ENCODE assay signal across 10 mouse cellular contexts in genomic region chr11:3101072-3101874, GRCm38 (mm10).
DNase-seq lines count a peak whose midpoint lies in the region; ATAC-seq lines count a peak whose summit lies in the region.
"Had no signal": no experiment of that assay in that cellular context is flagged by ENCODE, and none has a peak within 500 bp of the region (broad histone marks: within the 10 kb centered on the region; RNA-seq: fewer than 3 reads in every experiment).

No protein-coding gene starts in this region.

- 0 out of 2 replicates have a peak, but pooled peaks have one; percentile 9 for ATAC-seq in heart, embryonic 13.5 days (ENCODE audit: extremely low read depth, insufficient number of reproducible peaks, low FRiP score, low TSS enrichment)
- peak; percentile 46 for ATAC-seq in midbrain, embryonic 14.5 days (ENCODE audit: low FRiP score, low TSS enrichment)
- no peak for ATAC-seq in midbrain, embryonic 16.5 days
- peak; percentile 75; the same call in 1 of the 2 replicates for ATAC-seq in embryonic facial prominence, embryonic 15.5 days (ENCODE audit: insufficient number of reproducible peaks, low FRiP score, low TSS enrichment, low read depth)
- ATAC-seq in neural tube, embryonic 12.5 days (ENCODE audit: low FRiP score, low read depth) = peak; percentile 37; the same call in 1 of the 2 replicates

- no peaks in the 10 kb centered on the region for H3K36me3 ChIP-seq in heart, embryonic 13.5 days
- no peaks in the 10 kb centered on the region for H3K36me3 ChIP-seq in midbrain, embryonic 14.5 days (ENCODE audit: control insufficient read depth, insufficient read depth, low read length)
- H3K36me3 ChIP-seq in midbrain, embryonic 16.5 days (ENCODE audit: control insufficient read depth, insufficient read depth, low read length) = no peaks in the 10 kb centered on the region
- no peaks in the 10 kb centered on the region for H3K36me3 ChIP-seq in embryonic facial prominence, embryonic 15.5 days
- H3K36me3 ChIP-seq in neural tube, embryonic 12.5 days = no peaks in the 10 kb centered on the region

- intact Hi-C loops in heart, postnatal 25 days (cut with DNase I) = no loop called here
- intact Hi-C loops in gastrocnemius, postnatal 36 days (cut with DNase I) = no loop called here

- H3K4me1 ChIP-seq in heart, embryonic 13.5 days = no peaks in the 10 kb centered on the region
- H3K4me1 ChIP-seq in midbrain, embryonic 14.5 days (ENCODE audit: control insufficient read depth, insufficient read depth, low read length) = no peaks in the 10 kb centered on the region
- no peaks in the 10 kb centered on the region for H3K4me1 ChIP-seq in midbrain, embryonic 16.5 days (ENCODE audit: control insufficient read depth, insufficient read depth, low read length)
- H3K4me1 ChIP-seq in embryonic facial prominence, embryonic 15.5 days = no peaks in the 10 kb centered on the region
- H3K4me1 ChIP-seq in neural tube, embryonic 12.5 days = no peaks in the 10 kb centered on the region

- H3K4me3 ChIP-seq in heart, embryonic 13.5 days = no peak overlapping the region
- H3K4me3 ChIP-seq in midbrain, embryonic 14.5 days (replicated peaks; ENCODE audit: low read depth, low read length) = 0 out of 2 replicates have a peak overlapping the region, but pooled peaks have one; percentile 2
- H3K4me3 ChIP-seq in midbrain, embryonic 16.5 days (ENCODE audit: low read depth, low read length) = no peak overlapping the region
- no peak overlapping the region for H3K4me3 ChIP-seq in embryonic facial prominence, embryonic 15.5 days (replicated peaks)
- no peak overlapping the region for H3K4me3 ChIP-seq in neural tube, embryonic 12.5 days
- H3K4me3 ChIP-seq: erythroblast, embryonic 14.5 days had no signal

- H3K27ac ChIP-seq in heart, embryonic 13.5 days (replicated peaks) = no peak overlapping the region
- no peak overlapping the region for H3K27ac ChIP-seq in midbrain, embryonic 14.5 days (replicated peaks; ENCODE audit: low read depth, low read length)
- no peak overlapping the region for H3K27ac ChIP-seq in midbrain, embryonic 16.5 days (ENCODE audit: low read length)
- no peak overlapping the region for H3K27ac ChIP-seq in embryonic facial prominence, embryonic 15.5 days (replicated peaks)
- no peak overlapping the region for H3K27ac ChIP-seq in neural tube, embryonic 12.5 days

- 70% methylated on average over 25 of the region's 25 CpGs for WGBS in heart, embryonic 13.5 days
- 83% methylated on average over 25 of the region's 25 CpGs for WGBS in midbrain, embryonic 14.5 days
- 84% methylated on average over 25 of the region's 25 CpGs for WGBS in midbrain, embryonic 16.5 days
- 76% methylated on average over 25 of the region's 25 CpGs for WGBS in embryonic facial prominence, embryonic 15.5 days
- WGBS in neural tube, embryonic 12.5 days = 75% methylated on average over 25 of the region's 25 CpGs

- no peak for DNase-seq in heart, postnatal 25 days (ENCODE audit: low spot score)
- no peak for DNase-seq in midbrain, embryonic 14.5 days
- DNase-seq in gastrocnemius, postnatal 36 days = no peak
- no peak for DNase-seq in left cerebral cortex, adult 8-10 months (ENCODE audit: low spot score in 2 of 2)
- DNase-seq: heart, postnatal 4 days had no signal

- H3K9ac ChIP-seq in heart, embryonic 13.5 days = no peak overlapping the region
- no peak overlapping the region for H3K9ac ChIP-seq in midbrain, embryonic 14.5 days (replicated peaks; ENCODE audit: low read length)
- H3K9ac ChIP-seq in midbrain, embryonic 16.5 days (ENCODE audit: low read depth, low read length) = no peak overlapping the region
- no peak overlapping the region for H3K9ac ChIP-seq in embryonic facial prominence, embryonic 15.5 days
- no peak overlapping the region for H3K9ac ChIP-seq in neural tube, embryonic 12.5 days

- no peak overlapping the region for H3K4me2 ChIP-seq in heart, embryonic 13.5 days
- no peak overlapping the region for H3K4me2 ChIP-seq in midbrain, embryonic 14.5 days (ENCODE audit: low read length)
- no peak overlapping the region for H3K4me2 ChIP-seq in midbrain, embryonic 16.5 days (ENCODE audit: low read length)
- no peak overlapping the region for H3K4me2 ChIP-seq in embryonic facial prominence, embryonic 15.5 days (replicated peaks)
- no peak overlapping the region for H3K4me2 ChIP-seq in neural tube, embryonic 12.5 days (replicated peaks)

- H3K27me3 ChIP-seq in heart, embryonic 13.5 days (replicated peaks) = no peaks in the 10 kb centered on the region
- no peaks in the 10 kb centered on the region for H3K27me3 ChIP-seq in midbrain, embryonic 14.5 days (ENCODE audit: control insufficient read depth, insufficient read depth, low read length)
- no peaks in the 10 kb centered on the region for H3K27me3 ChIP-seq in midbrain, embryonic 16.5 days (ENCODE audit: control insufficient read depth, insufficient read depth, low read depth, low read length)
- H3K27me3 ChIP-seq in embryonic facial prominence, embryonic 15.5 days = no peaks in the 10 kb centered on the region
- no peaks in the 10 kb centered on the region for H3K27me3 ChIP-seq in neural tube, embryonic 12.5 days (replicated peaks)

- H3K9me3 ChIP-seq in heart, embryonic 13.5 days = peaks cover 58% of the 10 kb centered on the region
- peaks cover 46% of the 10 kb centered on the region for H3K9me3 ChIP-seq in midbrain, embryonic 14.5 days (ENCODE audit: control insufficient read depth, low read length)
- peaks cover 42% of the 10 kb centered on the region for H3K9me3 ChIP-seq in midbrain, embryonic 16.5 days (replicated peaks; ENCODE audit: control insufficient read depth, low read length, poor library complexity, severe bottlenecking)
- H3K9me3 ChIP-seq in embryonic facial prominence, embryonic 15.5 days (replicated peaks) = peaks cover 44% of the 10 kb centered on the region
- H3K9me3 ChIP-seq in neural tube, embryonic 12.5 days = peaks cover 56% of the 10 kb centered on the region
